Mouse (Mus musculus): Measurements from ENCODE around the gene 4930402H24Rik. TPM values are rescaled to one million over a fixed set of nuclear protein-coding genes. Genes with fewer than 3 reads are reported as not detected.

4930402H24Rik gene
- total and polyA plus RNA-seq, 3 experiments, result 6.1 to 6.2 TPM; not detected in 1

GRCm38 (mm10) chr2:130677211-130677610 lies 229.0 kb downstream of the 4930402H24Rik start:
- no peak overlapping the region for H3K4me3 ChIP-seq (ENCODE audit: control insufficient read depth in 1 of 2, insufficient read depth in 1 of 2, low read depth in 2 of 2, low read length in 2 of 2)
- no peak for TF ChIP-seq MXI1 (IDR thresholded peaks at IDR 0.05; ENCODE audit: low read depth, low read length)
- no peak for TF ChIP-seq SMC3 (IDR thresholded peaks at IDR 0.05; ENCODE audit: low read depth, low read length)
- TF ChIP-seq POLR2AphosphoS5 (IDR thresholded peaks at IDR 0.05; ENCODE audit: borderline replicate concordance, low read depth, low read length), result no peak
- TF ChIP-seq TAL1 (IDR thresholded peaks at IDR 0.05; ENCODE audit: low read length), result no peak
- TF ChIP-seq MAFK (IDR thresholded peaks at IDR 0.05; ENCODE audit: borderline replicate concordance, low read depth, low read length), result no peak
- TF ChIP-seq USF2 (IDR thresholded peaks at IDR 0.05; ENCODE audit: borderline replicate concordance in 1 of 2, insufficient read depth in 1 of 2, low read depth in 1 of 2, low read length in 2 of 2), result no peak
- TF ChIP-seq MEF2A (IDR thresholded peaks at IDR 0.05; ENCODE audit: extremely low read depth, insufficient replicate concordance, low read depth, low read length, poor library complexity, severe bottlenecking), result no peak
- no peak for TF ChIP-seq E2F4 (IDR thresholded peaks at IDR 0.05; ENCODE audit: borderline replicate concordance, low read depth, low read length)
- no peak for TF ChIP-seq JUND (IDR thresholded peaks at IDR 0.05; ENCODE audit: low read depth, low read length)
- TF ChIP-seq NRF1 (IDR thresholded peaks at IDR 0.05; ENCODE audit: insufficient read depth, low read depth, low read length, poor library complexity, severe bottlenecking), result no peak
- TF ChIP-seq RCOR1 (IDR thresholded peaks at IDR 0.05; ENCODE audit: low read depth, low read length), result no peak
- no peak for TF ChIP-seq MYC (IDR thresholded peaks at IDR 0.05; ENCODE audit: low read depth, low read length)
- no peak for TF ChIP-seq RAD21 (IDR thresholded peaks at IDR 0.05; ENCODE audit: low read depth, low read length)
- no peak for TF ChIP-seq POLR2A (IDR thresholded peaks at IDR 0.05; ENCODE audit: control insufficient read depth in 1 of 2, insufficient read depth in 1 of 2, low read depth in 1 of 2, low read length in 2 of 2, poor library complexity in 1 of 2)
- TF ChIP-seq ZMIZ1 (IDR thresholded peaks at IDR 0.05; ENCODE audit: low read depth, low read length), result no peak
- TF ChIP-seq GATA1 (IDR thresholded peaks at IDR 0.05; ENCODE audit: low read depth, low read length), result no peak
- TF ChIP-seq HCFC1 (IDR thresholded peaks at IDR 0.05; ENCODE audit: low read depth, low read length), result no peak
- DNase-seq (ENCODE audit: low read depth, low spot score), result no peak
- H3K27me3 ChIP-seq (ENCODE audit: control insufficient read depth in 1 of 2, insufficient read depth in 2 of 2, low read length in 2 of 2), result no peaks in the 10 kb centered on the region
- peaks cover 0 to 12% of the 10 kb centered on the region in 2 experiments; a peak in 2 of 4 replicates for H3K36me3 ChIP-seq (ENCODE audit: control insufficient read depth in 1 of 2, insufficient read depth in 2 of 2, low read length in 2 of 2)
- no peaks in the 10 kb centered on the region for H3K9me3 ChIP-seq (replicated peaks; ENCODE audit: insufficient read depth, low read length)
- H3K4me1 ChIP-seq (ENCODE audit: control insufficient read depth in 1 of 2, insufficient read depth in 2 of 2, low read length in 2 of 2), result no peaks in the 10 kb centered on the region
- no peak overlapping the region for H3K9ac ChIP-seq (ENCODE audit: control insufficient read depth, low read depth, low read length, poor library complexity, severe bottlenecking)
- H3K27ac ChIP-seq (ENCODE audit: control insufficient read depth, low read depth, low read length), result no peak overlapping the region
- no peaks in the 10 kb centered on the region for H3K79me2 ChIP-seq (ENCODE audit: control insufficient read depth, insufficient read depth, low read length, poor library complexity)

GRCm38 (mm10) chr2:130667559-130667958 lies 238.6 kb downstream of the 4930402H24Rik start, which contains the start of gene Itpa:
TSS of gene Itpa (plus strand) at chr2:130667610.
- Histone ChIP-seq H3K36me3 (ENCODE audit: control insufficient read depth in 1 of 2, insufficient read depth in 2 of 2, low read length in 2 of 2) (peaks cover 2 to 21% of the 10 kb centered on the region in 2 experiments; a peak in 3 of 4 replicates), H3K4me1 (ENCODE audit: control insufficient read depth in 1 of 2, insufficient read depth in 2 of 2, low read length in 2 of 2) (peaks cover 2 to 27% of the 10 kb centered on the region in 2 experiments), H3K4me3 (ENCODE audit: control insufficient read depth in 1 of 2, insufficient read depth in 1 of 2, low read depth in 2 of 2, low read length in 2 of 2) (peak within 1 kb of the TSS; percentile 82 to 92), H3K79me2 (ENCODE audit: control insufficient read depth, insufficient read depth, low read length, poor library complexity) (peaks cover 36% of the 10 kb centered on the region), H3K27me3 (ENCODE audit: control insufficient read depth in 1 of 2, insufficient read depth in 2 of 2, low read length in 2 of 2) (no peaks in the 10 kb centered on the region), H3K9ac (ENCODE audit: control insufficient read depth, low read depth, low read length, poor library complexity, severe bottlenecking) (peak within 1 kb of the TSS; percentile 89), H3K9me3 (replicated peaks; ENCODE audit: insufficient read depth, low read length) (no peaks in the 10 kb centered on the region), H3K27ac (ENCODE audit: control insufficient read depth, low read depth, low read length) (peak within 1 kb of the TSS; percentile 82)
- DNase-seq (ENCODE audit: low read depth, low spot score), result peak; percentile 97
- TF ChIP-seq POLR2AphosphoS2 (IDR thresholded peaks at IDR 0.05; ENCODE audit: low read length) (peak; percentile 80), MYB (IDR thresholded peaks at IDR 0.05; ENCODE audit: low read depth, low read length) (no peak), USF1 (IDR thresholded peaks at IDR 0.05; ENCODE audit: low read depth, low read length) (no peak), MYC (IDR thresholded peaks at IDR 0.05; ENCODE audit: low read depth, low read length) (no peak), NRF1 (IDR thresholded peaks at IDR 0.05; ENCODE audit: insufficient read depth, low read depth, low read length, poor library complexity, severe bottlenecking) (no peak), RCOR1 (IDR thresholded peaks at IDR 0.05; ENCODE audit: low read depth, low read length) (peak; percentile 50; the same call in 1 of the 2 replicates), TBP (IDR thresholded peaks at IDR 0.05; ENCODE audit: low read depth, low read length) (peak; percentile 87), ZMIZ1 (IDR thresholded peaks at IDR 0.05; ENCODE audit: low read depth, low read length) (peak; percentile 62; the same call in 1 of the 2 replicates), ZNF384 (IDR thresholded peaks at IDR 0.05; ENCODE audit: low read depth, low read length) (no peak), EP300 (IDR thresholded peaks at IDR 0.05; ENCODE audit: low read depth in 1 of 2, low read length in 2 of 2) (no peak), HCFC1 (IDR thresholded peaks at IDR 0.05; ENCODE audit: low read depth, low read length) (peak; percentile 85), E2F4 (IDR thresholded peaks at IDR 0.05; ENCODE audit: borderline replicate concordance, low read depth, low read length) (no peak), POLR2A (IDR thresholded peaks at IDR 0.05; ENCODE audit: control insufficient read depth in 1 of 2, insufficient read depth in 1 of 2, low read depth in 1 of 2, low read length in 2 of 2, poor library complexity in 1 of 2) (peak; percentile 88 to 98), ZC3H11A (IDR thresholded peaks at IDR 0.05; ENCODE audit: low read depth, low read length) (no peak), TAL1 (IDR thresholded peaks at IDR 0.05; ENCODE audit: low read length) (no peak), SMC3 (IDR thresholded peaks at IDR 0.05; ENCODE audit: low read depth, low read length) (peak; percentile 49), MEF2A (IDR thresholded peaks at IDR 0.05; ENCODE audit: extremely low read depth, insufficient replicate concordance, low read depth, low read length, poor library complexity, severe bottlenecking) (no peak), MAX (IDR thresholded peaks at IDR 0.05; ENCODE audit: low read length) (peak; percentile 70), KAT2A (conservative IDR thresholded peaks at IDR 0.05; ENCODE audit: low read depth, low read length) (no peak; the same call in 1 of the 2 replicates), MXI1 (IDR thresholded peaks at IDR 0.05; ENCODE audit: low read depth, low read length) (peak; percentile 46; the same call in 1 of the 2 replicates), GATA1 (IDR thresholded peaks at IDR 0.05; ENCODE audit: low read depth, low read length) (no peak), BHLHE40 (IDR thresholded peaks at IDR 0.05; ENCODE audit: borderline replicate concordance, low read depth, low read length) (no peak), CHD2 (IDR thresholded peaks at IDR 0.05; ENCODE audit: low read length) (no peak), USF2 (IDR thresholded peaks at IDR 0.05; ENCODE audit: borderline replicate concordance in 1 of 2, insufficient read depth in 1 of 2, low read depth in 1 of 2, low read length in 2 of 2) (no peak)
